Mouse (Mus musculus) urinary bladder, adult 18-20 months (tissue): Measurements from ENCODE around the gene Map1b.

Experiments
- DNase-seq, 2 experiments: peaks; one replicate each; pipeline ENCODE4 v3.0.0; 2022; ENCODE audit warnings: low spot score in 2 of 2, mixed read lengths in 2 of 2

Map1b gene

DNA sequence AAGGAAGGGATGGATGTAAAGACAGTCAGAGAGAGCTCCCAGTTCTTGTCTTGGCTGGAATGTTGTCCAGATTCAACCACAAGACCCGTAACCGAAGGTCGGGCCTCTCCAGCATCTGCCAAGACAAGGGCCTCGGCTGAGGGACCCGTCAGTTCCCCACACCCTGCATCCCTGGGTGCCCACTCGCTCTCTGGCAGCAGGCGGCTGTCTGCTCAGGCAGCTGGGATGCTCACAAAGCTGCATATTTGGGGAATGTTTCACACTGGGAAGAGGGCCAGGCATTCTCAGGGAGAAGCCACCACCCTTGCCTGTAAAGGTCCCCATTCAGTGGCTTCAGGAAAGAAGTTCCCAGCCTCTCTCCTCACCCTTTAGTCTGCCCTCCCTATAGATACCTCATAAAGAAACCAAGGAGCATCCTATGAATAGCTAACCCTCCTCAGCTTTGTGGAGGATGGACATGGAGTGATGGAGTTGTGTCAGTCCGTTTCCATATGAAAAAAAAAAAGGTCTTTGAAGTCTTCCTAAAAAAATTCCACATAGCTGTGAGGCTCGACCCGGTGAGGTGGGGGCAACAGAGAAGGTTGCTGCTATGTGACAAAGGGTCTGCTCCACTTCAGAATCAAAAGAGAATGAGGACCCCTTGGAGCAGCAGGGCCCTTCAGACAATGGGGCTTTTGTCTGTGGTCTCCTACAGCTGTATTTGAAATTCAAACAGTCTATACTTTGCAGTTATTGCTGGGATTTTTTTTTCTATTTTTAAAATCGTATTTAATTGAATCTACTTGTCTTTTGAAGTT is 68.7 kb downstream of the Map1b start:
- peak in 1 of 2 experiments; percentile 15 for DNase-seq

DNA sequence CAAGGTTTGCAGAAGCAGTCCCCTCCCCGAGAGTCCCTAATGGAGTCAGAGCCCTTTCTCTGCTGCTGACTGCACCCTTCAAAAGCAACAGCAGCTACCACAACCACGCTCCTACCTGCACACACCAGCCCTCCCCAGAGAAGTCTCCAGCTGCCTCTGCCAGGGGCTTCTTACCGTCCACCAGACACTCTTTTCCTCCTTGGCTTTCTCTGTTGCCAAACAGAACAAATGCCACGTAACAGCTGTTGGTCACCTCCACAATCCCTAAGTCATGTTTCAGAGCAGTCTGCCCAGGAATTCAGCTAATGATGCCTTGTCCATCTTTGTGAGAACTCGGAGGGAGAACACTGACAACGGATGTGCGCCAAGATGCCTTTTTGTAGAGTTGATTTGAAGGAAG is 69.3 kb downstream of the Map1b start:
- DNase-seq: no peak

- no peak for DNase-seq
Observed at GRCm38 (mm10) chr13:99444880-99445279, 71.5 kb downstream of the Map1b start.

DNA sequence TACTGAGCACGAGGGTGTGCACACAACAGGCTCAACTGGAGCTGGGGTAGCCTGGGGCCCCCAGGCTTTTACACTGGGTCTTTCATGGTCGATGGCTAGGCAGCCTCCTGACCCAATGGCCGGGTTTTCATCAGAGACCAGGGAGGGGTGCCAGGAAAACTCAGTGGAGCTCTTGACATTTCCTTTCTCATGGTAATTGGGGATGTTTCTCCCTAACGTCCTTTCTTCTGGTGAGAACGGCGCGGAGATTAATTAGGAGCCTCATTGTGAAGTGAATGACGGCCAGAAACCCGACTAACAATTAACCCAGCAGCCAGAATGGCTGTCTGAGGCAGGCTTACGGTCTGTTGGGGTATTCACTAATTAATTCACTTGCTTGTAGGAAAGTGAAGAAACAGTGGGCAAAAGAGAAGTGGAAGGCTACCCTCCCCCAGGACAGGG is 71.9 kb downstream of the Map1b start:
- no peak for DNase-seq

DNA sequence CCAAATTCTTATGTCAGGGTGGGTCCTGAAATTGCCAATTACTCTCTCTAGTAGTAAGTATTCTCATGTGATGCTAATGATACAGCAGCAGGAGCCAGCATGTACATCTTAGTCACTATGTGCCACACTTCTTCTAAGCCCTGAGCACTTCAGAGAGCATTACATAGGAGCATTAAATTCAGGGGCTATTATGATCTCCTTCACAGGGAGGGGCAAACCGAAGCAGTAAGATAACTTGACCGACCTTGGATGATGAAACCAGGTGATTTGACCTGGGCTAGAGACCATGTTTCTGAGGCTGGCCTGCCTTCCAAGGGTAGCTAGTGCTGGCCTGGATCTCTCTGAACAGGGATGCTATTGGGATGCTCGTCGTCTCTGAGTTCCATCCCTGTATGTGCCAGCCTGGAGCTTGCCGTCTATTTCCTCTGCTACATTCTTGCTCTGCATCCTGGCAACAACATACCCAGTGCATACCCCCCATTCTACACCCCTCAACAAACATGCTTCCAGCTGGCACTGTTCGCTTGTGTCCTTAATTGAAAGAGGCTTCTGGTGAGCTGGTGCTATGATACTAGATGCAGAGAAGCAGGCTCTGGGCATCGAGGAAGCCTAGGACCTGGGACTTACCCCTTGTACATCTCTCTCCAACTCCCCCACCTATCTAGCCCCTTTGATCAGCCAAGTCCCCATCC is 72.7 kb downstream of the Map1b start:
- no peak for DNase-seq

DNA sequence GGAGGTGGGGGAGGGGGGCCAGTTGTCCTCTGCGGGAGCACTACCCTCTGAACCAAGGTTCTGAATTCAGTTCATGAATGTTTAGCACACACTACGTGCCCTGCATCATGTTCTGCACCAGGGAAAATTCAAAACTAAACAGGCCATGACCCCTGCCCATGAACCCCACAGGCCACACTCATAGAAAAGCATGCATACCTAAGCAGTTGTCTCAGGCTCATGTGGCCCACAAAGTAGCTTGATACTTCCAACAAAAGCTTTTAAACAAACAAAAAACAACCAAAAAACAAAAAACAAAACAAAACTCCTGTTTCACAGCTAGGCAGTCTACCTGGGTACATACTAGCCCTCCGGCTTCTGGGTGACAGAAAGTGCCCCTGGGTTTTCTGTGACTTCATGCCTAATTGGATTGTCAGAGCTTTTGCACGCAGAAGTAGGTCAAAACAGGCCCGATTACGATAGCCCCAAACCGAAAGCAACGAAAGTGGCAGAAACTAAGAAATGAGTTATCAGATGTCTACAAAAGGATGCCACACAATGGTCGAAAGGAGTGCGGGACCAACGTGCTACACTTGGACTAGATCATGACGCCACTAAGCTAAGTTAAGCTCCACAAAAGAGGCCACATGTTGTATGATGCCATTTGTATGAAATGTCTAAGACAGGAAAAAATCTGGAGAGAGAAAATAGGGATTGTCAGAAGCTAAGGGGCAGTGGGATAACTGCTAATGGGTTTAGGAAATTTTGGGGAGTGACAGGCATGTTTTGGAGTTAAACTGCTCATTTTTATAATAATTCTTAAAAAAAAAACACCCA is 73.7 kb downstream of the Map1b start:
- no peak for DNase-seq

DNA sequence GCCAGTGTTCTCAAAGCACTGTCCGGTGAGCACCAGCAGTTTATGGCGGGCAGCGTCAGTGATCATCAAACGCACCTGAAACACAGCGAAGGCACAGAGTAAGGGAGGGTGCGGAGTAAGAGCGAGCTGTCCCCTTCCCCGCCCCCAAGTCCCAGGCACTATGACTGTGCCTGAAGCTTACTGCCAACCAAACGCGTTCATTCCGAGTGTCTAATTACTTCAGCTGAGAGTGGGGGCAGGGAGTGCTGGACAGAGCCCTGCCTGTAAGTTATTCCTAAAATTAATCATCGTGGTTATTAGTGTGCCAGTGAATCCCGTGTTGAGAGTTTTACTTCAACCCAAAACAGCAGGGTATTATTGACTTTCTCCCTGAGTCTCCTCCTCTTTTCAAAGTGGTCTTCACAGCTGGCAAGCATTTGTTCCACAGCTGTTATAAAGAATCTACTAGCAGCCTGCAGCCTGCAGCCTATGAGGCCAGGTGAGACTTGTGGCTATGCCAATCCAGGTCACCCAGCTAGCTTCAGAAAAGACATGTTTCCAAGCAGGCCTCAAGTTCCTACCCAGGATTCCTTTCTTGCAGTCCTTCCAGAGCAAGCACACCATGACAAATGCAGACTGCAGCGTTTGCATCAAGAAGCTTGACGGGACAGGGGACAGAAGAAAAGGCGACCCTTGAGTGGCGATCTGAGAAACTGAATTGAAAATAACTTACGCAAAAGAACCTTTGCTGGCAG is 74.5 kb downstream of the Map1b start:
- DNase-seq: no peak

GRCm38 (mm10) chr13:99440228-99440627 is 76.1 kb downstream of the Map1b start:
- DNase-seq: no peak

DNA sequence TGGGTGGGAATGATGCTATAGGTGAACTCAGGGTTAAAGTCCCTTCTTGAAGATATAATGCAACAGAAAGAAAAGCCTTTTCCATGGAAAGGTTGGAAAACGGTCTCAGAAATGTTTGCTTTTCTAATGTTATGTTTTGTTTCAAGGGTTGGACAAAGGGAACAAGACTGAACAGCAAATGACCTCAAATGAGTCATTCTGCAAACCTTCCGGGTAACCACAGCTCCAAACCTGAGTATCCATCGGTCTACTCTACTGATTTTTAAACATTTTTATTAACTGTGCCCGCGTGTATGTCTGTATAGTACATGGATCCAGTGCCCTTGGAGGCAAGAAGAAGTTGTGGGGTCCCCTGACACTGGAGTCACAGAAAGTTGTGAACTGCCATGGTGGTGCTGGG is 77.0 kb downstream of the Map1b start:
- no peak for DNase-seq

GRCm38 (mm10) chr13:99437051-99437450 is 79.3 kb downstream of the Map1b start:
- DNase-seq: no peak

DNA sequence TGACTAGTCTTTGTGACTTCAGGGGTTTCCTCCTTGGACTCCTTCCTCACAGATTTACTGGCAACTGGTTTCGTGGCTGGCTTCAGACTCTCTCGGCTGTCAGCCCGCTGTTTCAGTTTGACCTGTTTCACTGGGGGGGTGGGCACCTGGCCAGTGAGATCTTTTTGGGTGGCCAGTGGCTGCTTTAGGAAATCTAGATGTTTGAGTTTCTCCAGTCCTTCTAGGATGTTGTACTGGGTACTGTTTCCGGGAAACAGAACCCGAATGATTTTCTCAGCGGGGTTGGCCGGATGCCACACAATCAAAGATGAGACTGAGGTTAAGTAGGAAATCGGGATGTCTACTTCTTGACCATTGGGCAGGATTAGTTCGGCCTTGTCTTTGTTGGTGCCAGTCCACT is 81.8 kb downstream of the Map1b start:
- DNase-seq: no peak

GRCm38 (mm10) chr13:99433068-99434008 is 83.0 kb downstream of the Map1b start:
- no peak for DNase-seq

- DNase-seq: no peak
Observed at GRCm38 (mm10) chr13:99423581-99423980, 92.8 kb downstream of the Map1b start.

DNA sequence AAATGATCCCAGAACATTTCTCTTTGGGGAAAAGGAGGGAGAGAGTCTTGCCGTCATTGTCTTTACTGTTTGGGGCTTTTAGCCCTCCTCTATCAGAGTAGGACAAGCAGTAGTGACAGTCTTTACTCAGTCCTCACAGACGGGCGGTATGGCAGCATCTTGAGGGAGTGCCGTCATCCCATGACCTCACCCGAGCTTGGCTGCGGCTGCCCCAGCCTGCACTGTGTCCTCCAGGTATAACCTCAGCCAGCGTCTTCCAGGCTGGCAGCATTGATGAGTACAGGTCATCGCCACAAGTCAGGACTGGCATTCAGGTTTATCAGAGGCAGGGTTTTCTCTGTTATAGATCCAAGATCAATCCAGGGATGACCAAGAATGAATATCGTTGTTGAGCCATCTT is 99.7 kb downstream of the Map1b start:
- DNase-seq: no peak

- DNase-seq: no peak
Observed at GRCm38 (mm10) chr13:99414352-99414742, 102.0 kb downstream of the Map1b start.

GRCm38 (mm10) chr13:99413481-99414351 is 102.6 kb downstream of the Map1b start:
- no peak for DNase-seq

GRCm38 (mm10) chr13:99412477-99413080 is 103.8 kb downstream of the Map1b start:
- DNase-seq: peak in 1 of 2 experiments; percentile 24

GRCm38 (mm10) chr13:99411761-99412160 is 104.6 kb downstream of the Map1b start:
- no peak for DNase-seq
